Mouse (Mus musculus) layer of hippocampus, adult 2 months (tissue): ENCODE results near the gene Defb13. TPM values are rescaled to one million over a fixed set of nuclear protein-coding genes. Genes with fewer than 3 reads are reported as not detected.
"Not testable (repeated sequence)": the region's sequence is repeated elsewhere in the genome, so short reads cannot be mapped to it uniquely, and the experiment has no call there.

Source experiments
- DNase-seq, 2 experiments: peaks; one replicate each; pipeline ENCODE4 v3.0.0; 2022; ENCODE audit warnings: low spot score in 2 of 2
- H3K27ac ChIP-seq: fragments of 200-600 bp; 2 replicates; pipeline ENCODE4 v1.8.1; 2022
- H3K4me3 ChIP-seq: fragments of 200-600 bp; 2 replicates; pipeline ENCODE4 v1.8.1; 2022; ENCODE audit warnings: mild to moderate bottlenecking
- CTCF ChIP-seq: fragments of 200-600 bp; conservative IDR thresholded peaks from 2 replicates; pipeline ENCODE4 v1.8.1; 2022; ENCODE audit warnings: antibody characterized with exemption, mild to moderate bottlenecking, moderate library complexity
- long read RNA-seq, 2 experiments: library from polyadenylated mRNA; stranded (forward); transcript quantifications; one replicate each; pipeline ENCODE4 v2.0.0; 2021; ENCODE audit warnings: borderline mapping rate in 2 of 2
- total RNA-seq, 2 experiments: library from RNA; stranded (reverse); gene quantifications; 2 replicates each; pipeline ENCODE4 v1.2.3; 2021

Defb13 gene
- total RNA-seq: not detected
- long read RNA-seq, experiment 1: 0 reads
- long read RNA-seq, experiment 2: 0 reads

- no peak for TF ChIP-seq CTCF
These were observed at the start of gene Defb13 for GRCm38 (mm10) chr8:21946462-21946861. TSS of gene Defb13 (plus strand) at chr8:21946762.

DNA sequence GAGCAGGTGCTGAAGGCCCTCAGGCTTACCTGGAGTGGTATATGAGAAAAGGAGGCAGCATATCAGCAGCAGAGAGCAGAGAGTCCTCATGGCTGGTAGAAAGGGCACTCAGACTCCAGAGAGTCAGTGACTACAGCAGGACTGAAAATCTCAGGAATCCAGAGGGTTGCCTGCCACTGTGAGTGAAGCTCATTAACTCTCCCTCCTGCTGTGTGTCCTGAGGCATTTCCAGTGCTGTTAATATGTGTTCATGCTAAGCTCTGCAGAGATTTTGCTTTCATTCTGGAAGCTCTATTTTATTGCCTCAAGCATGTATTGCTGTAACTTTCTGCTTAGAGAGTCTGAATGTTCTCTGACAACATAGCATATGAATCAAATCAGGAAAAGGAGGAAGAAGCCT is 40.3 kb upstream of the Defb13 start, which contains the start of gene Defb11:
Gene Defb11, minus strand, starts transcription at position 123 of the 400 bp plus-strand sequence.
- not testable (repeated sequence) for H3K27ac ChIP-seq, DNase-seq, H3K4me3 ChIP-seq

More at GRCm38 (mm10) chr8:21946462-21946861, at the start of gene Defb13:
- DNase-seq: no peak
- Histone ChIP-seq H3K27ac (no peak within 1 kb of the TSS), H3K4me3 (no peak within 1 kb of the TSS)

- no peak for DNase-seq
- Histone ChIP-seq H3K4me3 (no peak overlapping the region), H3K27ac (no peak overlapping the region)
- no peak for TF ChIP-seq CTCF
These were observed 34.6 kb upstream of the Defb13 start for GRCm38 (mm10) chr8:21911931-21912330.

DNA sequence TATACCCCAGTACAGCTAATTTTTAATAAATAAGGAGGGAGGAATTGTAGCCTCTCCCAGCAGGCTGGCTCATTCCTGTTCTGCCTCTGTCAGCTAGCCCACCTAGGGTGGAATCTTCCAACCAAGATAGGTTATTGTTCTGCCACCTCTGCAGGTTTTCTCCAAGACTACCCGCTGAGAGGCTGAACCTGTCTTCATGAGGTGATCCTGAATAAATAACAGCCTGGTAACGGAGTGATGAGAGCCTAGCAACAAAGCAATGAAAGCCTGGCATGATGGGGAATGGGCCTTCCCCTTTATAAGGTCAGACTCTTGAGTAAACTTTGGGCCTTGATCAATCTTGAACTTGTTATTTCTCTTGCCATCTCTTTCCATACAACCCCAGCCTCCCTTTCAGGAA is 34.0 kb upstream of the Defb13 start:
- no peak for TF ChIP-seq CTCF
- no peak for DNase-seq

GRCm38 (mm10) chr8:21915625-21916024 is 30.9 kb upstream of the Defb13 start:
- DNase-seq: peak; percentile 12 to 25
- TF ChIP-seq CTCF: no peak
- Histone ChIP-seq H3K27ac (no peak overlapping the region), H3K4me3 (no peak overlapping the region)

More for the DNA sequence above, 34.0 kb upstream of the Defb13 start:
- Histone ChIP-seq H3K4me3 (no peak overlapping the region), H3K27ac (no peak overlapping the region)

GRCm38 (mm10) chr8:21930754-21931153 is 15.8 kb upstream of the Defb13 start:
- H3K4me3 ChIP-seq, DNase-seq, H3K27ac ChIP-seq: not testable (repeated sequence)

GRCm38 (mm10) chr8:21932610-21933009 is 14.0 kb upstream of the Defb13 start, which contains the start of gene Defb15:
TSS of gene Defb15 (minus strand) at chr8:21932710.
- Histone ChIP-seq H3K27ac (no peak within 1 kb of the TSS), H3K4me3 (no peak within 1 kb of the TSS)
- TF ChIP-seq CTCF: no peak
- DNase-seq: no peak

DNA sequence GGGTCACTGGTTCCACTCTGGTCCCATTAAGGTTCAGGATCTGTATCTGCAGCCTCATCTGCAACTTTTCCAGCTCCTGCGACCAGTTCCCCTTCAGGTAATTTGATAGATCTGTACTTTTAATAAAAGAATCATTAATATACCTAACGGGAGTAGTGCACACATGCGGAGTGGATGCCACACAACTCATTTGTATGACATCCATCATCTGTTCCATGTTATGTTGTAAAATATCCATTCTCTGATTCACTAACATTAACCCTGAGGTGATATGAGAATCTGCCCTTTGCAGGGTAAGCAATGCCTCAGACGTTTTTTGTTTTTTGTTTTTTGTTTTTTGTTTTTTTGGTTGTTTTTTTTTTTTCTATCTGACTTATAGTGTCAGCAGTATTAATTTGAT is 8.5 kb upstream of the Defb13 start, which contains the start of gene Defb35:
Gene Defb35, plus strand, starts transcription at position 301 of the 400 bp plus-strand sequence.
- H3K27ac ChIP-seq, H3K4me3 ChIP-seq, DNase-seq: not testable (repeated sequence)

- Histone ChIP-seq H3K4me3 (no peak overlapping the region), H3K27ac (no peak overlapping the region)
- TF ChIP-seq CTCF: no peak
- DNase-seq: no peak
These were observed 902 bp downstream of the Defb13 start for GRCm38 (mm10) chr8:21947311-21948017.

DNA sequence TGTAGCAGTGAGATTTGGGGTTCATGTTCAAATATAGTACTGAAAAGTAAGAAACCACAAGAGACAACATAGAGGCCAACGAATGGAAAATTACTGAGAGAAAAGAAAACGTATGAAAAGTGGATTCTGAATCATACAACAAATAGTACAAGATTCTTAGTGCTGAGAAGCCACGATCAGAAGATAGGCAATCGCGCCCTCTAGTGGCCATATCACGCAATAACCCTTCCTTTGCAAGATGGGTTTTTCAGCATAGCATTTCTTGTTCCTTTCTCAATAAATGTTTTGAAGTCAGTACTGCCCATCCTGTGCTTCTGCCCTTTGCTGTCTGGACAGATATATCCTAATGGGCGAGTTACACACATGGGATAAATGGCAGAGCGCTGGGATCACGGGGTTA is 8.8 kb downstream of the Defb13 start:
- DNase-seq: peak; percentile 11 to 56
- no peak overlapping the region for H3K4me3 ChIP-seq
- no peak overlapping the region for H3K27ac ChIP-seq
- peak; percentile 89 for TF ChIP-seq CTCF

- no peak for DNase-seq
- TF ChIP-seq CTCF: no peak
- Histone ChIP-seq H3K27ac (no peak overlapping the region), H3K4me3 (no peak overlapping the region)
These were observed 9.8 kb downstream of the Defb13 start for GRCm38 (mm10) chr8:21956336-21956735.

DNA sequence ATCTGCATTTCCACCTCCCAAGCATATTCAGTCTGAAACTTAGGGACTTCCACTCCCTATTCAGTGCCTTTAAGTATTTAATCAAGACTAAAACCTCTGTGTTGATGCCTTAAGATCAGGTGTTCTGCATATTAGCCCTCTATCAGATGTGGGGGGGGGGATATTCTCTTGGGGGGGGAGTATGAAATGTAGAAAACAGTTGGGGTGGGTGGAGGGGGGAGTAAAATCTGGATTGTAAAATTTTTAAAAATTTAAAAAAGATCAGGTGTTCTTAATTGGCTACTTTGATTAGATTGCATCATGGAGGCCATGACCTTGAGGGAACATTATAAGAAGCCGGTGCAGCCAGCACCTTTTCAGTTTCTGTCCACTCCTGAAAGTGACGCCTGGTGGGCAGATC is 11.9 kb downstream of the Defb13 start, which contains the start of gene Fam90a1a:
Gene Fam90a1a, plus strand, starts transcription at position 301 of the 400 bp plus-strand sequence.
- Histone ChIP-seq H3K27ac (no peak within 1 kb of the TSS), H3K4me3 (no peak within 1 kb of the TSS)
- no peak for DNase-seq
- TF ChIP-seq CTCF: no peak

- DNase-seq: no peak
- no peak overlapping the region for H3K27ac ChIP-seq
- no peak overlapping the region for H3K4me3 ChIP-seq
- no peak for TF ChIP-seq CTCF
These were observed 20.1 kb downstream of the Defb13 start for GRCm38 (mm10) chr8:21966646-21967045.

- no peak for TF ChIP-seq CTCF
- Histone ChIP-seq H3K4me3 (no peak within 1 kb of the TSS), H3K27ac (no peak within 1 kb of the TSS)
- no peak for DNase-seq
These were observed 22.9 kb downstream of the Defb13 start, which contains the start of gene Ccdc70 for GRCm38 (mm10) chr8:21969475-21969874. TSS of gene Ccdc70 (plus strand) at chr8:21969775.
